Comparison of ENCODE assay signal across 8 mouse cellular contexts in the genomic region with DNA sequence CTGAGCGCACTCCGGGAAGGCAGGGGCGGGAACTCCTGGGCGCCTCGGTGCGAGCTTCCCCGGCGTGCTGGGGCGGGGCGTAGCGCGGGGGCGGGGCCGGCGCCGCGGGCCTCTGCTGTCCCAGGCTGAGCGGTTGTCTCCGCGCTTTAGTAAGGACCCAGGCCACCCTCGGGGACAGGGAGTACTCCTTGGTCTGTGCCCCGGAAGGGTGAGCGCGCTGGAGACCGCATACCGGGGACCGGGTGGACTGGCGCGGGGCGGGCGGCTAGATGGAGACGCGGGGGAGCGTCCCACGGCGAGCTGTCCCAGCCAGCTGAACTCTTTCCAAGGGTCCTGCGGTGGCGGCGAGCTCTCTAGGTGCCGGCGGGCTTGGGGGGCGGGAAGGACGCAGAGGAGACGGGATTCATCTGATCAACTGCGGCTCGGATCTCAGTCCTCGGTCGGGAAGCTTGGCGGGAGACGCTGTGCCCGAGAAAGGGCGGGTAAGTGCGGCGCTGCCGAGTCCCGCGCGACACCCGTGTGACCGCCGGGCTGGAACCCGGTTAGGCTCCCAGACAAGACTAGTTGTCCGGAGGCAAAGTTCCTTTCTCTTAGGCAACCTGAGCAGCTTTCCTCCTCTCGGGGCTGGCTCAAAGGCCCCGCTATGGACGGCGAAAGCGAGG. TPM values are rescaled to one million over a fixed set of nuclear protein-coding genes. Genes with fewer than 3 reads are reported as not detected.
DNase-seq lines count a peak whose midpoint lies in the region; ATAC-seq and TF ChIP-seq lines count a peak whose summit lies in the region.

No protein-coding gene starts in this region.

- no peak for TF ChIP-seq CTCF in bone marrow macrophage, adult 2 months (IDR thresholded peaks at IDR 0.05; ENCODE audit: low read depth, low read length)

- H3K27me3 ChIP-seq in forebrain, embryonic 15.5 days: no peaks in the 10 kb centered on the region; the same call in 1 of the 2 replicates

- peak overlapping the region; percentile 60 for H3K9ac ChIP-seq in ES-E14 (ENCODE audit: insufficient read depth, low read depth, low read length, poor library complexity, severe bottlenecking)
- peak overlapping the region; percentile 74 for H3K9ac ChIP-seq in forebrain, embryonic 15.5 days (replicated peaks)

- peak; percentile 97 for ATAC-seq in forebrain, embryonic 15.5 days (replicated peaks)
- no peak for ATAC-seq in erythroid progenitor cell, adult 5-6 weeks (replicated peaks; ENCODE audit: low FRiP score, poor library complexity, severe bottlenecking)

- no peak overlapping the region for H3K27ac ChIP-seq in ES-E14 (ENCODE audit: insufficient read depth, low read depth, low read length, poor library complexity, severe bottlenecking)
- H3K27ac ChIP-seq in bone marrow macrophage, adult 2 months (ENCODE audit: insufficient read depth, low read depth, low read length): no peak overlapping the region
- H3K27ac ChIP-seq in forebrain, embryonic 15.5 days (replicated peaks): peak overlapping the region; percentile 67

- under 1% methylated on average over 68 of the region's 68 CpGs for WGBS in forebrain, embryonic 15.5 days

- peak overlapping the region; percentile 89 for H3K4me2 ChIP-seq in forebrain, embryonic 15.5 days (replicated peaks)

- no peak for TF ChIP-seq POLR2A in bone marrow macrophage, adult 2 months (IDR thresholded peaks at IDR 0.05; ENCODE audit: borderline replicate concordance, low read depth, low read length)

- no peaks in the 10 kb centered on the region for H3K9me3 ChIP-seq in ES-E14 (ENCODE audit: control insufficient read depth, insufficient read depth, low read depth, low read length)
- no peaks in the 10 kb centered on the region for H3K9me3 ChIP-seq in forebrain, embryonic 15.5 days

- peak overlapping the region; percentile 66 to 79 for H3K4me3 ChIP-seq in ES-E14 (ENCODE audit: insufficient read depth in 1 of 2, low read depth in 1 of 2, low read length in 2 of 2, poor library complexity in 1 of 2, severe bottlenecking in 1 of 2)
- H3K4me3 ChIP-seq in bone marrow macrophage, adult 2 months (ENCODE audit: insufficient read depth, low read length): peak overlapping the region; percentile 56
- peak overlapping the region; percentile 78 for H3K4me3 ChIP-seq in forebrain, embryonic 15.5 days

- in situ Hi-C loops in ES-E14 (cut with MboI; ENCODE audit: low sequenced_read_pairs in 2 of 2, unreplicated experiment in 2 of 2): no loop called here

- DNase-seq in ES-E14 (ENCODE audit: low read depth, low spot score): peak; percentile 74
- DNase-seq in heart, postnatal 4 days: peak; percentile 63
- peak; percentile 37 to 59 for DNase-seq in layer of hippocampus, postnatal 36 days
- DNase-seq in lung, postnatal 4 days: peak; percentile 81 to 88
- peak; percentile 56 to 63 for DNase-seq in right cerebral cortex, postnatal 10 days (ENCODE audit: low spot score in 2 of 2)

- no peaks in the 10 kb centered on the region for H3K36me3 ChIP-seq in ES-E14 (ENCODE audit: control insufficient read depth, insufficient read depth, low read length, poor library complexity, severe bottlenecking)
- H3K36me3 ChIP-seq in forebrain, embryonic 15.5 days: no peaks in the 10 kb centered on the region

- H3K4me1 ChIP-seq in ES-E14 (ENCODE audit: control insufficient read depth in 2 of 2, insufficient read depth in 2 of 2, low read length in 2 of 2, poor library complexity in 1 of 2): peaks cover 0 to 2% of the 10 kb centered on the region in 2 experiments; a peak in 2 of 4 replicates
- no peaks in the 10 kb centered on the region for H3K4me1 ChIP-seq in bone marrow macrophage, adult 2 months (ENCODE audit: control insufficient read depth, insufficient read depth, low read length)
- peaks cover 23% of the 10 kb centered on the region for H3K4me1 ChIP-seq in forebrain, embryonic 15.5 days

TF ChIP-seq in ES-E14, 5 proteins besides CTCF, POLR2A, EP300 and RAD21:
- TF ChIP-seq CHD2 (IDR thresholded peaks at IDR 0.05; ENCODE audit: low read depth, low read length) (no peak), ZC3H11A (IDR thresholded peaks at IDR 0.05; ENCODE audit: borderline replicate concordance, low read depth, low read length) (no peak), HCFC1 (IDR thresholded peaks at IDR 0.05; ENCODE audit: borderline replicate concordance, insufficient read depth, low read length) (no peak), ZNF384 (IDR thresholded peaks at IDR 0.05; ENCODE audit: low read depth, low read length) (no peak), MAFK (IDR thresholded peaks at IDR 0.05; ENCODE audit: insufficient read depth, low read depth, low read length) (no peak)
TF ChIP-seq in ES-E14: peak in this region for 0.

RNA-seq across cellular contexts. Expression of a gene that starts 0.8 kb away (rescaled TPM):
- total RNA-seq in ES-E14 (2012; rRNA removed): 4.1 and 5.9 TPM in 2 replicates
- polyA plus RNA-seq in bone marrow macrophage, adult 2 months (2012; ENCODE audit: insufficient read depth, insufficient read length, missing spikeins): not detected in 2 replicates
- polyA plus RNA-seq in forebrain, embryonic 15.5 days (2015; fragmentation: Nextera tagmentation; extraction: Ambion mirVana): 14.8 and 17.8 TPM in 2 replicates
- 1 to 10 TPM; 4.7 to 7.8 TPM for total RNA-seq in heart, postnatal 4 days (2021)
- total RNA-seq in layer of hippocampus, postnatal 36 days (2021): 10 to 100 TPM; 52.9 to 58.6 TPM
- total RNA-seq in erythroid progenitor cell, adult 5-6 weeks (2015; ENCODE audit: low replicate concordance): not detected in 2 replicates
- 0.26 TPM in 1 of 2 replicates, not detected in the other for total RNA-seq in erythroid progenitor cell, adult 5-6 weeks (2017; ENCODE audit: low replicate concordance)
